Mouse (Mus musculus): Measurements from ENCODE around the gene Csnka2ip. TPM values are rescaled to one million over a fixed set of nuclear protein-coding genes. Genes with fewer than 3 reads are reported as not detected.

The Csnka2ip gene
- not detected in 2 replicates for polyA plus RNA-seq (2015; fragmentation: Nextera tagmentation; extraction: Ambion mirVana)

DNA sequence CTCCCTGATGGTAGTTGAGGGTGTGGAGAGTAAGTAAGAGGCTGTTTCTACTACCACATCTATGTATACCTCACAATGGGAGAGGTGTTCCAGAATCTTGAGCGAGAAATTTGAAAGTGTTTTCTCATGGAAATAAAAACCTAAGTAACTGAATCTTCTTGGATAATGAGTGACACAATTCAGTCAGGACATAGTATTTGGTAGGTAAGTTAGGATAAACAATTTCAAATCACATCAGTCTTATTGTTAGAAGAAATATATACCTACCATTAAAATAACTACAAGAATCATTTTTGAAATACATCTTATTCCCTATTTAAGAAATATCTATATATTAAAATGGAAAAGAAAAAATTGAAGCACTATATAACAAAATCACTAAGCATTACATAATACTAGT, at the start of gene Csnka2ip:
TSS of gene Csnka2ip (minus strand) at position 101 of the 400 bp plus-strand sequence.
- no peak for ATAC-seq (ENCODE audit: insufficient read depth, low FRiP score)

DNA sequence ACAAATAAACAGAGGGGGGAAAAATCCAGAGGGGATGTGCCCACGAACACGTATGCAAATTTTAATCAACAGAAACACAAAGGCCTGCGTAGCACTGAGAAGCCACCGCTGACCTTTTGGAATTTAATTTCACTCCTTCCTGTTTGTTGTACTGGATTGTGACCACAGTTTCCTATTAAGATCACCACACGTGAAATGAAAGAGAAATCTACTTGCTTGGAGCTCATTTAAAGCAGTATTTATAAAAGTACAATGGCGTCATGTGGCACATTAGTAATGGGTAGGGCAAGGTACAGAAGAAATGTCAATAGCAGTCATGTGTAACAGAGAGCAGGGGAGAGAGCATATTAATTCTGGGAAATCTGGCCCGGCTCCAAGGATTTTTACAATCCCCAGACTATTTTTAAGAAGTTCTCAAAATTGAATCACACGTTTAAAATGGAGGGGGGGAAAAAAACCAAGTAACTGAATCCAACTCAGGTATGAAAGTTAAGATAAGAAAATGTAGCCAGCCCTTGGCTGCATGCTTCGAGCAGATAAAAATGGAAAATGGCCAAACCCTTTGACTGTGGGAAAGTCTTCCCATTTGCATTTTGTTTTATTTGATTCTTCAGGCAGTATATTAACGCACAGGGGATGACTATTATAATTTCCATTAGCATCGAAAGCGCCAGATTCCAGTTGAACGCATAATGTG, 47.5 kb upstream of the Csnka2ip start:
- no peak overlapping the region for H3K4me3 ChIP-seq (replicated peaks; ENCODE audit: low read length)
- no peak overlapping the region for H3K4me2 ChIP-seq (ENCODE audit: low read depth, low read length)
- no peaks in the 10 kb centered on the region for H3K9me3 ChIP-seq (replicated peaks; ENCODE audit: control insufficient read depth, low read length)
- H3K27ac ChIP-seq (ENCODE audit: low read length): no peak overlapping the region
- H3K9ac ChIP-seq (ENCODE audit: low read length): no peak overlapping the region
- 65% methylated on average over 13 of the region's 13 CpGs for WGBS
- H3K27me3 ChIP-seq (ENCODE audit: control insufficient read depth, insufficient read depth, low read length): no peaks in the 10 kb centered on the region
- no peaks in the 10 kb centered on the region for H3K36me3 ChIP-seq (ENCODE audit: control insufficient read depth, insufficient read depth, low read length)
- no peak for ATAC-seq (ENCODE audit: insufficient read depth, low FRiP score)
- H3K4me1 ChIP-seq (ENCODE audit: control insufficient read depth, insufficient read depth, low read length): no peaks in the 10 kb centered on the region

More for the DNA sequence above, at the start of gene Csnka2ip:
- no peaks in the 10 kb centered on the region for H3K4me1 ChIP-seq (ENCODE audit: control insufficient read depth, insufficient read depth, low read length)
- H3K4me2 ChIP-seq (ENCODE audit: low read depth, low read length): no peak within 1 kb of the TSS
- H3K9ac ChIP-seq (ENCODE audit: low read length): no peak within 1 kb of the TSS
- WGBS: 93% methylated on average over 1 of the region's 1 CpGs
- no peaks in the 10 kb centered on the region for H3K9me3 ChIP-seq (replicated peaks; ENCODE audit: control insufficient read depth, low read length)
- no peaks in the 10 kb centered on the region for H3K36me3 ChIP-seq (ENCODE audit: control insufficient read depth, insufficient read depth, low read length)
- H3K27ac ChIP-seq (ENCODE audit: low read length): no peak within 1 kb of the TSS
- H3K27me3 ChIP-seq (ENCODE audit: control insufficient read depth, insufficient read depth, low read length): no peaks in the 10 kb centered on the region
- H3K4me3 ChIP-seq (replicated peaks; ENCODE audit: low read length): no peak within 1 kb of the TSS

GRCm38 (mm10) chr16:64647771-64648170, 45.6 kb upstream of the Csnka2ip start:
- no peak for ATAC-seq (ENCODE audit: insufficient read depth, low FRiP score)
- Histone ChIP-seq H3K9me3 (replicated peaks; ENCODE audit: control insufficient read depth, low read length) (no peaks in the 10 kb centered on the region), H3K27ac (ENCODE audit: low read length) (no peak overlapping the region), H3K4me3 (replicated peaks; ENCODE audit: low read length) (no peak overlapping the region), H3K9ac (ENCODE audit: low read length) (no peak overlapping the region), H3K4me2 (ENCODE audit: low read depth, low read length) (no peak overlapping the region), H3K27me3 (ENCODE audit: control insufficient read depth, insufficient read depth, low read length) (no peaks in the 10 kb centered on the region), H3K4me1 (ENCODE audit: control insufficient read depth, insufficient read depth, low read length) (no peaks in the 10 kb centered on the region), H3K36me3 (ENCODE audit: control insufficient read depth, insufficient read depth, low read length) (no peaks in the 10 kb centered on the region)
- WGBS: 79% methylated on average over 2 of the region's 2 CpGs

- Histone ChIP-seq H3K4me2 (ENCODE audit: low read depth, low read length) (no peak overlapping the region), H3K9ac (ENCODE audit: low read length) (no peak overlapping the region), H3K36me3 (ENCODE audit: control insufficient read depth, insufficient read depth, low read length) (no peaks in the 10 kb centered on the region), H3K27me3 (ENCODE audit: control insufficient read depth, insufficient read depth, low read length) (no peaks in the 10 kb centered on the region), H3K27ac (ENCODE audit: low read length) (no peak overlapping the region), H3K4me1 (ENCODE audit: control insufficient read depth, insufficient read depth, low read length) (no peaks in the 10 kb centered on the region), H3K4me3 (replicated peaks; ENCODE audit: low read length) (no peak overlapping the region), H3K9me3 (replicated peaks; ENCODE audit: control insufficient read depth, low read length) (no peaks in the 10 kb centered on the region)
- ATAC-seq (ENCODE audit: insufficient read depth, low FRiP score): no peak
- 63% methylated on average over 1 of the region's 1 CpGs for WGBS
Measured at GRCm38 (mm10) chr16:64635110-64635509, 32.9 kb upstream of the Csnka2ip start.

DNA sequence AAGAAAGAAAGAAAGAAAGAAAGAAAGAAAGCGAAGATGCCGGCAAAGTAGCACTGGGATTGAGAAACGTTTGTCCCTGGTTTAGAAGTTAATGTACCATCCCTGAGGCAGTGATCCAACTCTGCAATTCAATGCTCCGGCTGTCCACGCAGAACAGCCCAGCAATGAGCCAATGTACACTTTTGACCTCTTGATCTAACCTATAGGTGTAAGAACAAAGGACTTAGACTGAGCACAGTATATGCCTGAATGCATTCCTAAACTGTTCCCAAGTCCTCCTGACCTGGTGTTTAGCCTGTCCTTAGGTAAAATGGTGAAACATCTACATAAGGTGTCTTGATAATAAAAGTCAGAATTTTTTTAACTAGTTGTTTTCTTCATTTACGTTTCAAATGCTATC, 17.9 kb upstream of the Csnka2ip start:
- no peak overlapping the region for H3K4me3 ChIP-seq (replicated peaks; ENCODE audit: low read length)
- no peaks in the 10 kb centered on the region for H3K27me3 ChIP-seq (ENCODE audit: control insufficient read depth, insufficient read depth, low read length)
- H3K27ac ChIP-seq (ENCODE audit: low read length): no peak overlapping the region
- no peaks in the 10 kb centered on the region for H3K4me1 ChIP-seq (ENCODE audit: control insufficient read depth, insufficient read depth, low read length)
- no peak overlapping the region for H3K9ac ChIP-seq (ENCODE audit: low read length)
- WGBS: 80% methylated on average over 6 of the region's 6 CpGs
- H3K9me3 ChIP-seq (replicated peaks; ENCODE audit: control insufficient read depth, low read length): no peaks in the 10 kb centered on the region
- no peaks in the 10 kb centered on the region for H3K36me3 ChIP-seq (ENCODE audit: control insufficient read depth, insufficient read depth, low read length)
- ATAC-seq (ENCODE audit: insufficient read depth, low FRiP score): no peak
- no peak overlapping the region for H3K4me2 ChIP-seq (ENCODE audit: low read depth, low read length)

DNA sequence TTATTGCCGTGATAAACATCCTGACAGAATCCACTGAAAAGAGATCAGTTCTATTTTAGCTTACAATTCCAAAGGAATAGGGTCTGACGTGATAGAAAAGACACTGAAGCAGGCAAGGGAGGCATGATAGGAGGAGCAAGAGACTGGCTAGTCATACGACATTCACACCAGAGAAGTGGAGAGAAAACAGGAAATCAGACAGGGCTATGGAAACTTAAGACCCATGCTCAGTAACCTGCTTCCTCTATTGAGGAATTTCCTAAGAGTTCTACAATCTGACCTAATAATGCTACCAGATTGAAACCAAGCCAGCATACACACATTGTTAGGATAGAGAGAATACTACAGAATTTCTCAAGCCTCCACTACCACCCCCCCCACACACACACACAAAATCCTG, 12.4 kb upstream of the Csnka2ip start:
- WGBS: 60% methylated on average over 3 of the region's 3 CpGs
- H3K27me3 ChIP-seq (ENCODE audit: control insufficient read depth, insufficient read depth, low read length): no peaks in the 10 kb centered on the region
- H3K4me1 ChIP-seq (ENCODE audit: control insufficient read depth, insufficient read depth, low read length): no peaks in the 10 kb centered on the region
- H3K9me3 ChIP-seq (replicated peaks; ENCODE audit: control insufficient read depth, low read length): no peaks in the 10 kb centered on the region
- H3K4me3 ChIP-seq (replicated peaks; ENCODE audit: low read length): no peak overlapping the region
- H3K9ac ChIP-seq (ENCODE audit: low read length): no peak overlapping the region
- ATAC-seq (ENCODE audit: insufficient read depth, low FRiP score): no peak
- H3K36me3 ChIP-seq (ENCODE audit: control insufficient read depth, insufficient read depth, low read length): no peaks in the 10 kb centered on the region
- H3K27ac ChIP-seq (ENCODE audit: low read length): no peak overlapping the region
- H3K4me2 ChIP-seq (ENCODE audit: low read depth, low read length): no peak overlapping the region

- H3K4me2 ChIP-seq (ENCODE audit: low read depth, low read length): no peak overlapping the region
- H3K27me3 ChIP-seq (ENCODE audit: control insufficient read depth, insufficient read depth, low read length): no peaks in the 10 kb centered on the region
- no peak overlapping the region for H3K4me3 ChIP-seq (replicated peaks; ENCODE audit: low read length)
- no peaks in the 10 kb centered on the region for H3K9me3 ChIP-seq (replicated peaks; ENCODE audit: control insufficient read depth, low read length)
- H3K9ac ChIP-seq (ENCODE audit: low read length): no peak overlapping the region
- no peaks in the 10 kb centered on the region for H3K4me1 ChIP-seq (ENCODE audit: control insufficient read depth, insufficient read depth, low read length)
- WGBS: 65% methylated on average over 1 of the region's 1 CpGs
- no peak for ATAC-seq (ENCODE audit: insufficient read depth, low FRiP score)
- no peaks in the 10 kb centered on the region for H3K36me3 ChIP-seq (ENCODE audit: control insufficient read depth, insufficient read depth, low read length)
- no peak overlapping the region for H3K27ac ChIP-seq (ENCODE audit: low read length)
Measured at GRCm38 (mm10) chr16:64607793-64608192, 5.6 kb upstream of the Csnka2ip start.

DNA sequence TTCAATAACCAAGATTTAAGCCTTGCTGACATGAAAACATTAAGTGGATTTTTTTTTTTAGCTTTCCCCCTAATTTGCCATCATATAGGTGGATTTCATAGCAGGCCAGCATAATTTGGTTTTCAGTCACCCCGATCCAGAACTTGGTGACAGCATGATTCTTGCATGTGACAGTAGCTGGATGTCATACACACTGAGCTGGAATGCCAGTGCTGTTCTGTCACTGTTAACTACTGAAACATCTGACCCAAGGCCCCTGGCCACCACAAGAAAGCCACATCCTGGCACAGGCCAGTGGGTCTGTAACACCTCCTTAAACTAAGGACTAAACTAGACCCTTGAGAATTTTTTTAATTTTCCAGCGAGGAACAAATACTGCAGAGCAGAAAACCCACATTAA, 15.4 kb downstream of the Csnka2ip start:
- Histone ChIP-seq H3K4me1 (ENCODE audit: control insufficient read depth, insufficient read depth, low read length) (no peaks in the 10 kb centered on the region), H3K9ac (ENCODE audit: low read length) (no peak overlapping the region), H3K4me3 (replicated peaks; ENCODE audit: low read length) (no peak overlapping the region), H3K4me2 (ENCODE audit: low read depth, low read length) (no peak overlapping the region), H3K9me3 (replicated peaks; ENCODE audit: control insufficient read depth, low read length) (no peaks in the 10 kb centered on the region), H3K27ac (ENCODE audit: low read length) (no peak overlapping the region), H3K27me3 (ENCODE audit: control insufficient read depth, insufficient read depth, low read length) (no peaks in the 10 kb centered on the region), H3K36me3 (ENCODE audit: control insufficient read depth, insufficient read depth, low read length) (no peaks in the 10 kb centered on the region)
- ATAC-seq (ENCODE audit: insufficient read depth, low FRiP score): no peak
- WGBS: 64% methylated on average over 2 of the region's 2 CpGs

GRCm38 (mm10) chr16:64586262-64586619, 16.0 kb downstream of the Csnka2ip start:
- no peaks in the 10 kb centered on the region for H3K27me3 ChIP-seq (ENCODE audit: control insufficient read depth, insufficient read depth, low read length)
- 69% methylated on average over 4 of the region's 4 CpGs for WGBS
- no peak overlapping the region for H3K9ac ChIP-seq (ENCODE audit: low read length)
- no peaks in the 10 kb centered on the region for H3K9me3 ChIP-seq (replicated peaks; ENCODE audit: control insufficient read depth, low read length)
- H3K4me2 ChIP-seq (ENCODE audit: low read depth, low read length): no peak overlapping the region
- no peaks in the 10 kb centered on the region for H3K36me3 ChIP-seq (ENCODE audit: control insufficient read depth, insufficient read depth, low read length)
- H3K27ac ChIP-seq (ENCODE audit: low read length): no peak overlapping the region
- ATAC-seq (ENCODE audit: insufficient read depth, low FRiP score): no peak
- H3K4me3 ChIP-seq (replicated peaks; ENCODE audit: low read length): no peak overlapping the region
- H3K4me1 ChIP-seq (ENCODE audit: control insufficient read depth, insufficient read depth, low read length): no peaks in the 10 kb centered on the region

Data from stomach, embryonic 16.5 days (tissue).